Mouse (Mus musculus) embryonic facial prominence, embryonic 15.5 days (tissue): ENCODE results near the gene Atp1a2. TPM values are rescaled to one million over a fixed set of nuclear protein-coding genes. Genes with fewer than 3 reads are reported as not detected.

Experiments
- ATAC-seq: fragments of 200-750 bp; cut with Nextera tagmentation; 2 replicates; pipeline ENCODE4 v1.8.0; 2017; ENCODE audit warnings: low read depth, moderate TSS enrichment; ENCODE audit not compliant: insufficient number of reproducible peaks, low FRiP score, low TSS enrichment
- H3K27ac ChIP-seq: fragments of 300-500 bp; sonication (generic); replicated peaks from 2 replicates; pipeline ENCODE4 v1.5.1; 2015; ENCODE audit warnings: mild to moderate bottlenecking, inconsistent platforms
- H3K27me3 ChIP-seq: fragments of 300-500 bp; sonication (generic); 2 replicates; pipeline ENCODE4 v1.6.1; 2015; ENCODE audit warnings: inconsistent platforms
- H3K36me3 ChIP-seq: fragments of 300-500 bp; sonication (generic); 2 replicates; pipeline ENCODE4 v1.6.1; 2015; ENCODE audit warnings: mild to moderate bottlenecking, inconsistent platforms
- H3K4me1 ChIP-seq: fragments of 300-500 bp; sonication (generic); 2 replicates; pipeline ENCODE4 v1.6.1; 2015; ENCODE audit warnings: inconsistent platforms
- H3K4me2 ChIP-seq: fragments of 300-500 bp; sonication (generic); replicated peaks from 2 replicates; pipeline ENCODE4 v1.6.1; 2015; ENCODE audit warnings: mild to moderate bottlenecking, inconsistent platforms
- H3K4me3 ChIP-seq: fragments of 300-500 bp; sonication (generic); replicated peaks from 2 replicates; pipeline ENCODE4 v1.5.1; 2015; ENCODE audit warnings: mild to moderate bottlenecking, inconsistent platforms
- H3K9ac ChIP-seq: fragments of 300-500 bp; sonication (generic); 2 replicates; pipeline ENCODE4 v1.6.1; 2015; ENCODE audit warnings: inconsistent platforms
- H3K9me3 ChIP-seq: fragments of 300-500 bp; sonication (generic); replicated peaks from 2 replicates; pipeline ENCODE4 v1.6.1; 2016; ENCODE audit warnings: inconsistent platforms
- WGBS: fragments of 180-500 bp; shearing (Covaris S2); methylation state at CpG from one replicate; pipeline ENCODE4 v1.1.7; 2015; 5-methylcytosine and 5-hydroxymethylcytosine counted together
- polyA plus RNA-seq: library from polyadenylated mRNA; unstranded; fragments of >200 nt; fragmentation: Nextera tagmentation; extraction: Ambion mirVana; gene quantifications from 2 replicates; pipeline ENCODE4 v1.2.1, GENCODE M21; 2015

Gene Atp1a2
- polyA plus RNA-seq = 4.7 and 5.6 TPM in 2 replicates

DNA sequence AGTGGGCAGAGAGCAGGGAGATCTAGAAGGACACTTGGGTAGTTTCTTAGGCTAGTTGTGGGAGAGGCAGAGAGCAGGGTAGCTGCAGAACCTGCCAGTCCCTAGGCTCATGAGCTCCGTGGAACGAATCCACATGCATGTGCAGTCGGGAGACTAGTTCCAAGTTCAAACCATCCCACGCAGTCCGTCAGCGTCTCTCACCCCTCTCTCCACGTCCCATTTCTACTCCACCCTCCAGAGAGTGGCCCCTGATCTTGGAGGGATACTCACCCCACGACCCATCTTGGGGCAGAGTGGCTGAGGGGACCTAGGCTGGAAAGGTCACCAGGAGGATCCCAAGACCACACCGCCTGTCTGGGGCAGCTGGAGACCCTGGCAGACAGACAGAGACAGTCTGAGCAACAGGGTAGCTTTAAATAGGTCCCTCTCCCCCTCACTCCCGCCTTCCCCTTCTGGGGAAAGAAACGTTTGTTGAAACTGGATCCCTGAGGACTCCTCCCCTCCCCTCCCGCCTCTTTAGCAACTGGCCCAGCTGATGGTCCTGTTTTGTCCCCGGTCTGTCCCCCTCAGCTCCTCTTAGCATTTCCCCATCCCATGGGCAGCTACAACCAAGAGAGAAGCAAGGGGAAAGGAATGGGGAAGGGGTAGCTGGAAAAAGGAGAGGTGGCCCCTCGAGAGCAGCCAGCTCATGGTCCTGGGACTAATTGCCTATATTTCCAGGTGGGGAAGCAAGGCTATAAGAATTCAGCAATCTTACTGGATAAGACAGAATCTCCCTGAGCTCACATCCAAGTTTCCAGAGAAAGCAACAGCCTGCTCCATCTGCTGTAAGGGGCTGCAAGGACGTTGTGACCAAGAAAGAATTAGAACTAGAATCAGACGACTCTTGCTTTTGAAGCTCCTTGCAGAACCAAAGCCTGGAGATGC, at the start of gene Atp1a2:
Gene Atp1a2 (minus strand): TSS at position 454 of the 927 bp plus-strand sequence.
- WGBS = 6% methylated on average over 16 of the region's 16 CpGs
- Histone ChIP-seq H3K9ac (no peak within 1 kb of the TSS), H3K9me3 (no peaks in the 10 kb centered on the region), H3K36me3 (no peaks in the 10 kb centered on the region), H3K4me1 (peaks cover 37% of the 10 kb centered on the region), H3K4me2 (peak within 1 kb of the TSS; percentile 39), H3K27ac (peak within 1 kb of the TSS; percentile 34; the same call in 1 of the 2 replicates), H3K27me3 (no peaks in the 10 kb centered on the region), H3K4me3 (peak within 1 kb of the TSS; percentile 18)
- ATAC-seq = peak; percentile 71

DNA sequence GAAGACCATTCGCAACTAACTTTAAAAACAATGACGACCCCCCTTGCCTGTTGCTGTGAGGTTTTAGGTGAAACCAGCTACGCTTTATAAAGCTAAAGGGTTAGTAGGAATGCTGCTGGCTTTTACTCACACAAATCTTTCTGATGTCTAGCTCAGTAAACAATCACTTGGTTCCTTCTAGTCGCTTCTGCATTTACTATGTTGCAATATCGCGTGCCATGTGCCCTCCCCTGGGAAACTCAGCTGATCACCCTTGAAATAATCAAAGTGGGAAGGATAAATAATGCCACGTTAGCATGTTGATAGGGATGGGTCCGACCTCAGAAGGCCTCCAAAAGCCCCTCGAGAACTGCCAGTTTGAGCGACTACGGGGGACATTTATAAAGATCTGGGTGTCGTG, 49.5 kb upstream of the Atp1a2 start:
- no peak overlapping the region for H3K27ac ChIP-seq
- 85% methylated on average over 12 of the region's 12 CpGs for WGBS
- H3K36me3 ChIP-seq = no peaks in the 10 kb centered on the region
- no peak overlapping the region for H3K4me2 ChIP-seq
- H3K9ac ChIP-seq = no peak overlapping the region
- no peaks in the 10 kb centered on the region for H3K9me3 ChIP-seq
- H3K4me1 ChIP-seq = peaks cover 12% of the 10 kb centered on the region
- no peak overlapping the region for H3K4me3 ChIP-seq
- no peak for ATAC-seq
- H3K27me3 ChIP-seq = peaks cover 29% of the 10 kb centered on the region

DNA sequence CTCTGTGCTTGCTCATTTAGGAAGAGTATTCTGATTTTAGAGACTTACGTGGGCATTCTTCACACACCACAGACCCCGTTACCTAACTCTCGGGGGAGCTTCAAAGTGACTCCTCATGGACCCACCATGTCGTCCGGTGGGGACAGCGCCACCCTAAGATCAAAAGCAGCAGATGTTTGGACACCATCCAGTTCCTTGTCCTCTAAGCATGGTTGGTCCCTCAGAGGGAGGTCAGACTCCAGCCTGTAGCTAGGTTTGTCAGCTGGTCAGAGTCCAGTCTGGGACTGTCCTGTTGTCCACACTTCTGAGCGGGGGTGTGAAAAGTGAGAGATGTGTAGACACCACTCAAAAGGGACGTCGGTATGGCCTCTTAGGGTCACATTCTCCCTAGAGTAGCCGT, 48.8 kb upstream of the Atp1a2 start:
- H3K27ac ChIP-seq = no peak overlapping the region
- peaks cover 33% of the 10 kb centered on the region for H3K27me3 ChIP-seq
- H3K4me1 ChIP-seq = peaks cover 12% of the 10 kb centered on the region
- 78% methylated on average over 10 of the region's 10 CpGs for WGBS
- no peak overlapping the region for H3K9ac ChIP-seq
- H3K9me3 ChIP-seq = no peaks in the 10 kb centered on the region
- no peak for ATAC-seq
- H3K36me3 ChIP-seq = no peaks in the 10 kb centered on the region
- no peak overlapping the region for H3K4me3 ChIP-seq
- no peak overlapping the region for H3K4me2 ChIP-seq

- Histone ChIP-seq H3K36me3 (no peaks in the 10 kb centered on the region), H3K9ac (no peak overlapping the region), H3K4me2 (no peak overlapping the region), H3K9me3 (no peaks in the 10 kb centered on the region), H3K27me3 (peaks cover 31% of the 10 kb centered on the region), H3K4me3 (no peak overlapping the region), H3K4me1 (peaks cover 12% of the 10 kb centered on the region), H3K27ac (no peak overlapping the region)
- ATAC-seq = no peak
- WGBS = 71% methylated on average over 7 of the region's 7 CpGs
Measured at GRCm38 (mm10) chr1:172344820-172345219, 47.0 kb upstream of the Atp1a2 start.

- no peaks in the 10 kb centered on the region for H3K36me3 ChIP-seq
- peaks cover 33% of the 10 kb centered on the region for H3K27me3 ChIP-seq
- 49% methylated on average over 3 of the region's 3 CpGs for WGBS
- no peak overlapping the region for H3K4me3 ChIP-seq
- H3K9ac ChIP-seq = no peak overlapping the region
- no peak for ATAC-seq
- H3K9me3 ChIP-seq = no peaks in the 10 kb centered on the region
- no peak overlapping the region for H3K27ac ChIP-seq
- peaks cover 10% of the 10 kb centered on the region for H3K4me1 ChIP-seq
- no peak overlapping the region for H3K4me2 ChIP-seq
Measured at GRCm38 (mm10) chr1:172343914-172344313, 46.0 kb upstream of the Atp1a2 start.

- Histone ChIP-seq H3K27me3 (peaks cover 41% of the 10 kb centered on the region), H3K36me3 (no peaks in the 10 kb centered on the region), H3K27ac (no peak overlapping the region), H3K9me3 (no peaks in the 10 kb centered on the region), H3K9ac (no peak overlapping the region), H3K4me2 (no peak overlapping the region), H3K4me1 (peaks cover 10% of the 10 kb centered on the region), H3K4me3 (no peak overlapping the region)
- 0 out of 2 replicates have a peak, but pooled peaks have one; percentile 20 for ATAC-seq
- 96% methylated on average over 3 of the region's 3 CpGs for WGBS
Measured at GRCm38 (mm10) chr1:172342729-172343128, 44.9 kb upstream of the Atp1a2 start.

DNA sequence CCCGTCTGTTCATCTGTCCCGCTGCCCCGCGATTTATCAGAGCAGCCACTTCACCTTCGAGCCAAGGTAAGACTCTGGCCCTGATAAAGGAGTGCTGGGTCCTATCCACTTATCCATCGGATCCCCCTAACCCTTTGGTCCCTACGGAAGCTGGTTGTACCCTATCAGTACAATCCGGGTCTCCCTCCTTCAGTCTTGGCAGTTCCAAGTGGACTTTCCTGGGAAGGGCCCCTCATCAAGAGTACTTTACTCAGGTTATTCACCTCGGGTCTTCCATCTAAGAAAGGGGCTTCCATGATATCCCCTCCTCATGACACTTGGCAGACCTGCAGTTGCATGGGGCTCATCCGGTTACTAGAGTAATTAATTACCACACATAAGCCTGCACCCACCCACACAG, 43.5 kb upstream of the Atp1a2 start:
- H3K4me1 ChIP-seq = peaks cover 10% of the 10 kb centered on the region
- WGBS = 23% methylated on average over 10 of the region's 10 CpGs
- no peak overlapping the region for H3K27ac ChIP-seq
- no peak for ATAC-seq
- H3K27me3 ChIP-seq = peaks cover 43% of the 10 kb centered on the region
- H3K9me3 ChIP-seq = no peaks in the 10 kb centered on the region
- H3K4me2 ChIP-seq = peak overlapping the region; percentile 63
- no peaks in the 10 kb centered on the region for H3K36me3 ChIP-seq
- no peak overlapping the region for H3K9ac ChIP-seq
- peak overlapping the region; percentile 41 for H3K4me3 ChIP-seq

- H3K36me3 ChIP-seq = no peaks in the 10 kb centered on the region
- peak within 1 kb of the TSS; percentile 41 for H3K4me3 ChIP-seq
- H3K9me3 ChIP-seq = no peaks in the 10 kb centered on the region
- peak within 1 kb of the TSS; percentile 63 for H3K4me2 ChIP-seq
- peak; percentile 79 for ATAC-seq
- peaks cover 10% of the 10 kb centered on the region for H3K4me1 ChIP-seq
- H3K27ac ChIP-seq = no peak within 1 kb of the TSS
- H3K27me3 ChIP-seq = peaks cover 44% of the 10 kb centered on the region
- H3K9ac ChIP-seq = no peak within 1 kb of the TSS
- WGBS = 2% methylated on average over 34 of the region's 38 CpGs
Measured at GRCm38 (mm10) chr1:172340729-172341321, 43.0 kb upstream of the Atp1a2 start, which contains the start of gene Kcnj10. Gene Kcnj10, plus strand, starts transcription at chr1:172341210.

DNA sequence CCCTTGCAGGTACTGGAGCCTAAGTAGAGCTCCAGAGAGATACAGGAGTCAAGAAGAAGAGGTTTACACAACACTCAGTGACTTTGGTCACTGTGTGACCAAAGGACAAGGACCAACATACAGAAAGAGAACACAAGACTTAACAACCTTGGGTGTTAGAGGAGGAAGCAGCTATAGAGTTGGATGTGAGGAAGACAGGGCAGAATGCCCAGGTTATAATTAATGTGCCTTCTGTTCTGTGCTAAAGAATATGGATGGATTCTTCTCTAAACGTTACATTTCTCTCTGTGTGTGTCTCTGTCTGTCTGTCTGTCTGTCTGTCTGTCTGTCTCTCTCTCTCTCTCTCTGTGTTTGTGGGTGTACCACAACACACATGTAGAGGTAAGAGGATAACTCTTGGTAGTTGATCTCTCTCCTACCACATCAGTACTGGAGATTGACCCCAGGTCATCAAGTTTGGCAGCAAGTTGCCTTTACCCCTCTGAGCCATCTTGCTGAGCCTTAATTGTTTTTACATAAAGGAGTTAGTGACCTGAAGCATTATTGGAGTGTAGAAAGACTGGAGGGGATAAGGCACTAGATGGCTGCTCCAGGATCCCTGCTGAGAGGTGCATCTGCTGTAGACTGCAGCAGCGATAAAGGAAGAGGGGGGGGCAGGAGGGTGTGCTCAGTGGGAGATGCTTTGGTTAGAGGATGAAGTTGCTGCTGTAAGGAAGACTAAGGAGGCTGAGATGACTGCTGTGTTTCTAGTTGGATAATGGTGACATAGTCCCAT, 39.7 kb upstream of the Atp1a2 start:
- ATAC-seq = no peak
- Histone ChIP-seq H3K9me3 (no peaks in the 10 kb centered on the region), H3K4me2 (no peak overlapping the region), H3K36me3 (no peaks in the 10 kb centered on the region), H3K9ac (no peak overlapping the region), H3K4me1 (peaks cover 10% of the 10 kb centered on the region), H3K27ac (no peak overlapping the region), H3K4me3 (no peak overlapping the region), H3K27me3 (peaks cover 55% of the 10 kb centered on the region)
- 23% methylated on average over 2 of the region's 2 CpGs for WGBS

DNA sequence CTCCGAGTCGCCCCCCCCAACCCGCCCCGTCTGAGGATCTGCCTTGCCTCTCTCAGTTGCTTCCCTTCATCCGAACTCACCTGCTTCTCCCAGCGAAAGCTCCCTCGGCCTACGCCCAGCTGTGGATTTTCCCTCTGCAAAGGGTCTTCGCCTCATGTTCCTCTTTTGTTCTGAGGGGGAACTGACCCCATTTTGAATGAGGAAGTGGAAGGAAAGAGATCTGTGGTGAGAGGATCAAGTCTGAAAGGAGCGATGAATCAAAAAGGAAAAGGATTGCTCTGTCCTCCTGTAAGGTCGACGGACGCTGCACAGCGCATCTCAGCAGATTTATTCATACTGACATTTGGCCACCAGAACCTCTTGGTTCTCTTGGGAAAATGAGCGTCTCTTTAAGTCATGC, 37.9 kb upstream of the Atp1a2 start:
- WGBS = 74% methylated on average over 15 of the region's 15 CpGs

DNA sequence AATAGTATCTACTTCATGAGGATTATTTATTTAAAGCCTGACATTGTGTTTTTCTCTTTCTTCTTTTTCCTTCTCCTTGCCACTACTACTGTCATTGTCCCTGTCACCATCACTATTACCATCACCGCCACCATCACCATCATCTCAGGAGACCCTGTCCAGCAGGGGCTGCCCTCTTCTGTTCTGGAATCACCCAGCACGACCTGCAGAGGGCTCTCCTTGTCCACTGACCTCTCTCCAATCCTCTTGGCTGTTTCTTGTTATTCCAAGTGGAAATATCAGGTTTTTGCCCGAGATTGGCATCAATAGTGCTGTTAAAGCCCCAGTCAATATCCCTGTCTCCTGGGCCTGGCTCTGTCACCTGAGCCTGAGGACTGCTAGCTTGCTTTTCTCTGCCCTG, 35.6 kb upstream of the Atp1a2 start:
- Histone ChIP-seq H3K4me1 (no peaks in the 10 kb centered on the region), H3K36me3 (no peaks in the 10 kb centered on the region), H3K4me3 (no peak overlapping the region), H3K9ac (no peak overlapping the region), H3K4me2 (no peak overlapping the region), H3K27ac (no peak overlapping the region), H3K9me3 (no peaks in the 10 kb centered on the region), H3K27me3 (peaks cover 55% of the 10 kb centered on the region)
- ATAC-seq = no peak
- 23% methylated on average over 3 of the region's 3 CpGs for WGBS

More for the DNA sequence above, 37.9 kb upstream of the Atp1a2 start:
- H3K27me3 ChIP-seq = peaks cover 49% of the 10 kb centered on the region
- H3K4me3 ChIP-seq = no peak overlapping the region
- no peak overlapping the region for H3K9ac ChIP-seq
- H3K9me3 ChIP-seq = no peaks in the 10 kb centered on the region
- no peaks in the 10 kb centered on the region for H3K36me3 ChIP-seq
- no peak overlapping the region for H3K27ac ChIP-seq
- no peak for ATAC-seq
- no peak overlapping the region for H3K4me2 ChIP-seq
- peaks cover 5% of the 10 kb centered on the region for H3K4me1 ChIP-seq
